Mouse (Mus musculus): ENCODE results near the gene Nwd1. TPM values are rescaled to one million over a fixed set of nuclear protein-coding genes. Genes with fewer than 3 reads are reported as not detected.
"Not testable (repeated sequence)": the region's sequence is repeated elsewhere in the genome, so short reads cannot be mapped to it uniquely, and the experiment has no call there.

Gene Nwd1
- polyA plus RNA-seq, 1 experiment from 2014 or later = not detected

DNA sequence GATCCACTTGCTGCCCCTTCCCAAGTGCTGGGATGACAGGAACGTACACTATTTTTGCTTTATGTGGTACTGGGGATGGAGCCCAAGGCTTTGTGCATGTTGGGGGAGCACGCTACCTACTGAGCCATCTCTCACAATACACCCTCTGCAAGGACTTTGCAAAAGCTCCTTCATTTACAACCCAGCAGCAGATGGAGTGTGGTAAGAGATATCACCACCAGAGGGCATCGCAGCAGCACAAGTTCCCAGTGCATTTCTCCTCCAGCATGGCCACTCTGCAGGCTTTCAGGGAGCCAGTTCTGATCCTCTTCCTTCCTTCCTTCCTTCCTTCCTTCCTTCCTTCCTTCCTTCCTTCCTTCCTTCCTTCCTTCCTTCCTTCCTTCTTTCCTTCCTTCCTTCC lies 33.6 kb downstream of the Nwd1 start:
- no peaks in the 10 kb centered on the region for H3K9me3 ChIP-seq (ENCODE audit: control insufficient read depth, low read length)
- no peak overlapping the region for H3K9ac ChIP-seq (ENCODE audit: low read depth, low read length)
- 21% methylated on average over 3 of the region's 3 CpGs for WGBS
- 0 out of 2 replicates have a peak, but pooled peaks cover 4% of the 10 kb centered on the region for H3K4me1 ChIP-seq (replicated peaks; ENCODE audit: control insufficient read depth, insufficient read depth, low read length)
- H3K4me2 ChIP-seq = no peak overlapping the region
- no peak overlapping the region for H3K27ac ChIP-seq (ENCODE audit: low read depth, low read length)
- DNase-seq (ENCODE audit: low spot score) (no peak), ATAC-seq (replicated peaks; ENCODE audit: low FRiP score) (peak; percentile 53)
- H3K36me3 ChIP-seq (ENCODE audit: control insufficient read depth, insufficient read depth, low read length) = no peaks in the 10 kb centered on the region
- no peak overlapping the region for H3K4me3 ChIP-seq (ENCODE audit: low read depth, low read length)
- H3K27me3 ChIP-seq (replicated peaks; ENCODE audit: control insufficient read depth, insufficient read depth, low read length) = no peaks in the 10 kb centered on the region

- 78% methylated on average over 4 of the region's 4 CpGs for WGBS
- no peak overlapping the region for H3K27ac ChIP-seq (ENCODE audit: low read depth, low read length)
- no peak for ATAC-seq (replicated peaks; ENCODE audit: low FRiP score)
- no peak overlapping the region for H3K9ac ChIP-seq (ENCODE audit: low read depth, low read length)
- no peaks in the 10 kb centered on the region for H3K36me3 ChIP-seq (ENCODE audit: control insufficient read depth, insufficient read depth, low read length)
- 0 out of 2 replicates have a peak, but pooled peaks cover 4% of the 10 kb centered on the region for H3K4me1 ChIP-seq (replicated peaks; ENCODE audit: control insufficient read depth, insufficient read depth, low read length)
- no peaks in the 10 kb centered on the region for H3K9me3 ChIP-seq (ENCODE audit: control insufficient read depth, low read length)
- DNase-seq (ENCODE audit: low spot score) = no peak
- no peak overlapping the region for H3K4me2 ChIP-seq
- H3K27me3 ChIP-seq (replicated peaks; ENCODE audit: control insufficient read depth, insufficient read depth, low read length) = no peaks in the 10 kb centered on the region
- H3K4me3 ChIP-seq (ENCODE audit: low read depth, low read length) = no peak overlapping the region
Measured at GRCm38 (mm10) chr8:72682051-72682687, 35.7 kb downstream of the Nwd1 start.

DNA sequence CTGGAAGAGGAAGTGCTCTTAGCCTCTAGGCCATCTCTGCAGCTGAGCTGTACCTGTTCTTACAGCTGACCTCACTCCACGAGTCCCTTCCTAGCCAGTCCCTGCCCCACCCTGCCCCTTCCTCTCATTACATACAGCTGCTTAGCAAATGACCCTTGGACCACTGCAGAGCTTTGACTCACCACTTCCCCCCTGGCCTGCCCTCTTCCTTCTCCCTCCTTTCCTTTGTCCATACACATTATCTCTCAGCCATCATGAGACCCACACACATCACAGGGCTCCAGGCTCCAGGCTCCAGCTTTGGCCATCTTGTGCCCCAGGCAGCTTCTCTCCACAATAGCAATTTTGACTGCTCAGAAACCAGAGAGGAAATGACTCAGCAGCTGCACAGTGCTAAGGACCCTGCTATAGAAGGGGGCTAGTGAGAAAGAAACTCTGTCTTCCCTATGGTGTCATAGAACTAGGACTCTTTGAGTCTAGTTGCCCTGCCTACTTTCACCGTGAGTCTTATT lies 36.6 kb downstream of the Nwd1 start:
- 21% methylated on average over 2 of the region's 2 CpGs for WGBS
- H3K9ac ChIP-seq (ENCODE audit: low read depth, low read length) = no peak overlapping the region
- peak; percentile 63 for ATAC-seq (replicated peaks; ENCODE audit: low FRiP score)

DNA sequence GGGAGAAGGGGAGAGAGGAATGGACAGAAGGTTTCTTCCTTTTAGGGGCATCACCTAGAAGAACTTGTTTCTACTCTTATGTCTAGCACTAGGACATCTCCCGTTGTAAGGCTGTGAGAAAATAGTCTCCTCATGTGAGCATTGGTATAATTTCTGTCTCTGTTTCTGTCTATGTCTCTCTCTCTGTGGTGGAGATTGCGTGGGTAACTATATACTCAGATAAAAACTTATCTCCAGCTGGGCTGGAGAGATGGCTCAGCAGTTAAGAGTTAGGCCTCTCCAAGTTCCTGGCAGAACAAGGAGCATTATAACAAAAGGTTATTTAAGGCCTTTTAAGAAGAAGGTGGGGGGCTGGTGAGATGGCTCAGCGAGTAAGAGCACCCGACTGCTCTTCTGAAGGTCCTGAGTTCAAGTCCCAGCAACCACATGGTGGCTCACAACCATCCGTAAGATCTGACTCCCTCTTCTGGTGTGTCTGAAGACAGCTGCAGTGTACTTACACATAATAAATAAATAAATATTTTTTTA lies 37.1 kb downstream of the Nwd1 start:
- not testable (repeated sequence) for H3K27ac ChIP-seq (ENCODE audit: low read depth, low read length)

More for the DNA sequence above, 36.6 kb downstream of the Nwd1 start:
- no peak for DNase-seq (ENCODE audit: low spot score)
- Histone ChIP-seq H3K27ac (ENCODE audit: low read depth, low read length) (no peak overlapping the region), H3K4me1 (replicated peaks; ENCODE audit: control insufficient read depth, insufficient read depth, low read length) (0 out of 2 replicates have a peak, but pooled peaks cover 4% of the 10 kb centered on the region), H3K4me2 (no peak overlapping the region), H3K4me3 (ENCODE audit: low read depth, low read length) (no peak overlapping the region), H3K9me3 (ENCODE audit: control insufficient read depth, low read length) (no peaks in the 10 kb centered on the region), H3K27me3 (replicated peaks; ENCODE audit: control insufficient read depth, insufficient read depth, low read length) (no peaks in the 10 kb centered on the region), H3K36me3 (ENCODE audit: control insufficient read depth, insufficient read depth, low read length) (no peaks in the 10 kb centered on the region)

GRCm38 (mm10) chr8:72698349-72698926 lies 51.9 kb downstream of the Nwd1 start:
- WGBS = 90% methylated on average over 2 of the region's 2 CpGs
- ATAC-seq (replicated peaks; ENCODE audit: low FRiP score) (no peak; the same call in 1 of the 2 replicates), DNase-seq (ENCODE audit: low spot score) (no peak)

More for the DNA sequence above, 37.1 kb downstream of the Nwd1 start:
- not testable (repeated sequence) for H3K4me3 ChIP-seq (ENCODE audit: low read depth, low read length); ATAC-seq (replicated peaks; ENCODE audit: low FRiP score); H3K36me3 ChIP-seq (ENCODE audit: control insufficient read depth, insufficient read depth, low read length); H3K4me2 ChIP-seq; H3K9ac ChIP-seq (ENCODE audit: low read depth, low read length); H3K4me1 ChIP-seq (replicated peaks; ENCODE audit: control insufficient read depth, insufficient read depth, low read length); DNase-seq (ENCODE audit: low spot score); H3K9me3 ChIP-seq (ENCODE audit: control insufficient read depth, low read length); H3K27me3 ChIP-seq (replicated peaks; ENCODE audit: control insufficient read depth, insufficient read depth, low read length)
- WGBS = 72% methylated on average over 5 of the region's 5 CpGs

DNA sequence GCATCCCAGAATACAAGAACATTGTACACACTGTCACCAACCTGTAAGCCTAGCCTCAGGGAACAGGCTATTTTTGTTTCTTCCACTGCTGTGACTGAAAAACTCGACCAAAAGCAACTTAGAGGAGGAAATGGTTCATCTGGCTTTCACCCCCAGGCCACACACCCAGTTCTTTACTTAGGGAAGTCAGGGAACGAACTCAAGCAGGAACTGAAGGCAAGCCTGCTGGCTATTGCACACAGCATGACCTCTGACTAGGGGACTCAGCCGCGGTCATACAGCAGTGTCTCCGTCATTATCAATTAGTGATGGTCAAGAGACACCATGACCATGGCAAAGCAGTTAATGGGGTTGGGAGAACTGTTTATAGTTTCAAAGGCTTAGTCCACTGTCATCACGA lies 66.1 kb downstream of the Nwd1 start:
- WGBS = 62% methylated on average over 6 of the region's 6 CpGs
- no peak overlapping the region for H3K4me3 ChIP-seq (ENCODE audit: low read depth, low read length)
- no peaks in the 10 kb centered on the region for H3K9me3 ChIP-seq (ENCODE audit: control insufficient read depth, low read length)
- no peaks in the 10 kb centered on the region for H3K27me3 ChIP-seq (replicated peaks; ENCODE audit: control insufficient read depth, insufficient read depth, low read length)
- H3K4me2 ChIP-seq = no peak overlapping the region
- H3K9ac ChIP-seq (ENCODE audit: low read depth, low read length) = no peak overlapping the region
- ATAC-seq (replicated peaks; ENCODE audit: low FRiP score) = no peak
- H3K27ac ChIP-seq (ENCODE audit: low read depth, low read length) = no peak overlapping the region
- DNase-seq (ENCODE audit: low spot score) = no peak
- H3K4me1 ChIP-seq (replicated peaks; ENCODE audit: control insufficient read depth, insufficient read depth, low read length) = no peaks in the 10 kb centered on the region
- H3K36me3 ChIP-seq (ENCODE audit: control insufficient read depth, insufficient read depth, low read length) = no peaks in the 10 kb centered on the region

More at GRCm38 (mm10) chr8:72698349-72698926, 51.9 kb downstream of the Nwd1 start:
- no peaks in the 10 kb centered on the region for H3K36me3 ChIP-seq (ENCODE audit: control insufficient read depth, insufficient read depth, low read length)
- no peak overlapping the region for H3K4me3 ChIP-seq (ENCODE audit: low read depth, low read length)
- H3K27me3 ChIP-seq (replicated peaks; ENCODE audit: control insufficient read depth, insufficient read depth, low read length) = no peaks in the 10 kb centered on the region
- H3K4me1 ChIP-seq (replicated peaks; ENCODE audit: control insufficient read depth, insufficient read depth, low read length) = no peaks in the 10 kb centered on the region
- no peak overlapping the region for H3K4me2 ChIP-seq
- H3K9me3 ChIP-seq (ENCODE audit: control insufficient read depth, low read length) = no peaks in the 10 kb centered on the region
- no peak overlapping the region for H3K27ac ChIP-seq (ENCODE audit: low read depth, low read length)
- no peak overlapping the region for H3K9ac ChIP-seq (ENCODE audit: low read depth, low read length)

DNA sequence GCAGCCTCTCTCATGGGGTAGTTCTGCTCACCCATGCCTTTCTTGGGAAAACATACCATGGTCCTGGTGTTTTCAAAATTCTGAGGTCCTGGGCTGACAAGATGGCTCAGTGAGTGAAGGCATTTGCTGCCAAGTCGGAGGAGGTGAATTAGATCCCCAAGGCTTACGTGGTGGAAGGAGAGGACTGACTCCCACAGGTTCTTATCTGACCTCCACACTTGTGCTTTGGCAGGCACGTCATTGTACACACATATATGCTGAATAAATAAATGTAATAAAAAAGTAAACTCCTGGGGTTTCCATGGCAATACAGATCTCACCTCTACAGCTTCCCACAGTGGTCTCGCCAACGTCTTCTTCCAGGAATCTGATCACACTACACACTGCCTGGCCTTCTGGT lies 70.1 kb downstream of the Nwd1 start:
- Histone ChIP-seq H3K36me3 (ENCODE audit: control insufficient read depth, insufficient read depth, low read length) (no peaks in the 10 kb centered on the region), H3K9me3 (ENCODE audit: control insufficient read depth, low read length) (no peaks in the 10 kb centered on the region), H3K27me3 (replicated peaks; ENCODE audit: control insufficient read depth, insufficient read depth, low read length) (no peaks in the 10 kb centered on the region), H3K4me1 (replicated peaks; ENCODE audit: control insufficient read depth, insufficient read depth, low read length) (no peaks in the 10 kb centered on the region), H3K4me2 (no peak overlapping the region), H3K27ac (ENCODE audit: low read depth, low read length) (no peak overlapping the region), H3K9ac (ENCODE audit: low read depth, low read length) (no peak overlapping the region), H3K4me3 (ENCODE audit: low read depth, low read length) (no peak overlapping the region)
- DNase-seq (ENCODE audit: low spot score) (no peak), ATAC-seq (replicated peaks; ENCODE audit: low FRiP score) (no peak)
- WGBS = 63% methylated on average over 5 of the region's 5 CpGs

- H3K4me2 ChIP-seq = no peak overlapping the region
- H3K9ac ChIP-seq (ENCODE audit: low read depth, low read length) = no peak overlapping the region
- peaks cover 4% of the 10 kb centered on the region; the same call in 1 of the 2 replicates for H3K36me3 ChIP-seq (ENCODE audit: control insufficient read depth, insufficient read depth, low read length)
- H3K27ac ChIP-seq (ENCODE audit: low read depth, low read length) = no peak overlapping the region
- ATAC-seq (replicated peaks; ENCODE audit: low FRiP score) (no peak), DNase-seq (ENCODE audit: low spot score) (no peak)
- H3K9me3 ChIP-seq (ENCODE audit: control insufficient read depth, low read length) = no peaks in the 10 kb centered on the region
- no peak overlapping the region for H3K4me3 ChIP-seq (ENCODE audit: low read depth, low read length)
- H3K27me3 ChIP-seq (replicated peaks; ENCODE audit: control insufficient read depth, insufficient read depth, low read length) = no peaks in the 10 kb centered on the region
- 25% methylated on average over 1 of the region's 1 CpGs for WGBS
- H3K4me1 ChIP-seq (replicated peaks; ENCODE audit: control insufficient read depth, insufficient read depth, low read length) = peaks cover 10% of the 10 kb centered on the region
Measured at GRCm38 (mm10) chr8:72720541-72720940, 74.0 kb downstream of the Nwd1 start.
